Mouse (Mus musculus): Measurements from ENCODE around the gene Olfr126. TPM values are rescaled to one million over a fixed set of nuclear protein-coding genes. Genes with fewer than 3 reads are reported as not detected.

Gene Olfr126
- polyA plus RNA-seq (2014; fragmentation: Illumina TruSeq; extraction: RNeasy Lipid Tissue Mini Kit (QIAGEN cat#74804); ENCODE audit: low read depth, low replicate concordance): not detected

DNA sequence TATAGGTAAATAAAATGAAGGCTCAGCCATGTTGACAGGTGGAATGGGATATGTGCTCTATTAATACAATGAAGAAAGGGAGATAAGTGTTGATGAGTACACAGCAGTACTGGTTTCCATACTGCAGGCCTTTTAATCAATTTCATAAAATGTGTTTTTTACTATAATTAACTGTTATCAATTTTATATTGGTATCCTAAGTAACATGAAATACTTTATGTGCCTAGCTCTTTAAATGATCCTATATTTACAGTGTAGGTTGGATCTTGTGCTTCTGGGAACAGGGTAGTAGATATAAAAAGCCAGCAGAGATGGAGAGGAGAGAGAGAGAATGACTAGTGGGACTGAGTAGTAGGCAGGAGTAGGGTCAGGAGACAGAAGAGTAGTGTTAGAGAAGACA lies at the start of gene Olfr126:
Olfr126 (plus strand) TSS at position 301 of the 400 bp plus-strand sequence.

DNA sequence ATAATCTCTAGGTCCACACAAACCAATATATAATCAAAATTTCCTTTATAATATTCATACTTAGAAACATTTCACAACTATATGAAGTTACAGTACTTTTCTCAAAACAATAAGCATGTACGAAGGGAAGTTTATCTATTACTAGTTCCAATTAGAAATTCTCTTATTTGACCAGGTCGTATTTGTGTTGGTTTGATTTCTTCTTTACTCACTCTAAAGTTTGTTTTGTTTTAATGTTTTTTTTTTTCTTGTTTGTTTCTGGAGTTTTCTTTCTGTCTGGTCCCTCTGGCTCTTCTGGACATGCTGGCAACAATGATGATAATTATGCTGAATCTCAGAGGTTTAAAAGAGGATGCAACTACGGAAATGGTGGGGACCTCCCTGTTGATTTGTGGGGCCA lies 47.7 kb upstream of the Olfr126 start, which contains the start of gene Olfr124:
Olfr124 (plus strand) TSS at position 301 of the 400 bp plus-strand sequence.

DNA sequence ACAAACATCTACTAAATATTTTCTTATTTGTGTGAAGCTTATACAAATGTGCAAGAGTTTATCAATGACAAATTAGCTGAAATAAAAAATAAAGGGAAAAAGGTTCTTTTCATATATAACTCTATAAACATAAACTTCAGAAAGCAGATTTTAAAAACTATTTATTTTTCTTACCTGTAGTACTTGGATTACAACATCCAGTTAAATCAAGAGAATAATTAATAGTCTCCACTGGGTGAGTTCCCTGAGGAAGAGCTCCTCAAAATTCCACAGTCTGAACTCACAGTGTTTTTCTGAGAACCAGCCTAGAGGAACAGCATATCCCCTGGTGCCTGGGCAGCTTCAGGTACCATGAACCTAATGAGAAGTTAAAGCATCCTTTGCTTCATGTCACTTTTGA lies 14.6 kb upstream of the Olfr126 start, which contains the start of gene Olfr125:
Olfr125 (plus strand) TSS at position 301 of the 400 bp plus-strand sequence.

DNA sequence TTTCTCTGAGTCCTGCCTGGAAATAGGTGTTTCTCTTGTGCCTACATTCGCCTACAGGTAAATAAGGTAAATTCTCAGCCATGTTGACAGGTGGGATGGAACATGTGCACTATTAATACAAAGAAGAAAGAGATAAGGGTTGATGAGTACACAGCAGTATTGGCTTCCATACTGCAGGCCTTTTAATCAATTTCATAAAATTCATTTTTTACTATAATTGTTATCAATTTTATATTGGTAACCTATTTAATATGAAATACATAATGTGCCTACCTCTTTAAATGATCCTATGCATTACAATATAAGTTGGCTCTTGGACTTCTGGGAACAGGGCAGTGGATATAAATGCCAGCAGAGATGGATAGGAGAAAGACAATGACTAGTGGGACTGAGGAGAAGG lies 52.9 kb downstream of the Olfr126 start, which contains the start of gene Olfr127:
Olfr127 (plus strand) TSS at position 301 of the 400 bp plus-strand sequence.

Other genes with a start within 250 kb of the Olfr126 start
- not detected for gene Olfr115, start 220.4 kb upstream of the Olfr126 start, polyA plus RNA-seq (2014; fragmentation: Illumina TruSeq; extraction: RNeasy Lipid Tissue Mini Kit (QIAGEN cat#74804); ENCODE audit: low read depth, low replicate concordance)
- not detected for gene Olfr116, start 220.3 kb upstream of the Olfr126 start, polyA plus RNA-seq (2014; fragmentation: Illumina TruSeq; extraction: RNeasy Lipid Tissue Mini Kit (QIAGEN cat#74804); ENCODE audit: low read depth, low replicate concordance)
- gene Olfr117, start 183.7 kb upstream of the Olfr126 start, polyA plus RNA-seq (2014; fragmentation: Illumina TruSeq; extraction: RNeasy Lipid Tissue Mini Kit (QIAGEN cat#74804); ENCODE audit: low read depth, low replicate concordance): not detected
- not detected for gene Olfr118, start 180.5 kb upstream of the Olfr126 start, polyA plus RNA-seq (2014; fragmentation: Illumina TruSeq; extraction: RNeasy Lipid Tissue Mini Kit (QIAGEN cat#74804); ENCODE audit: low read depth, low replicate concordance)
- not detected for gene Olfr119, start 150.9 kb upstream of the Olfr126 start, polyA plus RNA-seq (2014; fragmentation: Illumina TruSeq; extraction: RNeasy Lipid Tissue Mini Kit (QIAGEN cat#74804); ENCODE audit: low read depth, low replicate concordance)
- gene Olfr120, start 125.7 kb upstream of the Olfr126 start, polyA plus RNA-seq (2014; fragmentation: Illumina TruSeq; extraction: RNeasy Lipid Tissue Mini Kit (QIAGEN cat#74804); ENCODE audit: low read depth, low replicate concordance): not detected
- not detected for gene Olfr121, start 98.6 kb upstream of the Olfr126 start, polyA plus RNA-seq (2014; fragmentation: Illumina TruSeq; extraction: RNeasy Lipid Tissue Mini Kit (QIAGEN cat#74804); ENCODE audit: low read depth, low replicate concordance)
- not detected for gene Olfr122, start 78.9 kb upstream of the Olfr126 start, polyA plus RNA-seq (2014; fragmentation: Illumina TruSeq; extraction: RNeasy Lipid Tissue Mini Kit (QIAGEN cat#74804); ENCODE audit: low read depth, low replicate concordance)
- gene Olfr123, start 54.0 kb upstream of the Olfr126 start, polyA plus RNA-seq (2014; fragmentation: Illumina TruSeq; extraction: RNeasy Lipid Tissue Mini Kit (QIAGEN cat#74804); ENCODE audit: low read depth, low replicate concordance): not detected
- gene Olfr124, start 47.6 kb upstream of the Olfr126 start, polyA plus RNA-seq (2014; fragmentation: Illumina TruSeq; extraction: RNeasy Lipid Tissue Mini Kit (QIAGEN cat#74804); ENCODE audit: low read depth, low replicate concordance): not detected
- gene Olfr125, start 14.5 kb upstream of the Olfr126 start, polyA plus RNA-seq (2014; fragmentation: Illumina TruSeq; extraction: RNeasy Lipid Tissue Mini Kit (QIAGEN cat#74804); ENCODE audit: low read depth, low replicate concordance): not detected
- not detected for gene Olfr127, start 53.0 kb downstream of the Olfr126 start, polyA plus RNA-seq (2014; fragmentation: Illumina TruSeq; extraction: RNeasy Lipid Tissue Mini Kit (QIAGEN cat#74804); ENCODE audit: low read depth, low replicate concordance)
- gene Olfr128, start 73.1 kb downstream of the Olfr126 start, polyA plus RNA-seq (2014; fragmentation: Illumina TruSeq; extraction: RNeasy Lipid Tissue Mini Kit (QIAGEN cat#74804); ENCODE audit: low read depth, low replicate concordance): not detected
- gene Olfr761, start 105.6 kb downstream of the Olfr126 start, polyA plus RNA-seq (2014; fragmentation: Illumina TruSeq; extraction: RNeasy Lipid Tissue Mini Kit (QIAGEN cat#74804); ENCODE audit: low read depth, low replicate concordance): not detected
- gene Olfr129, start 212.6 kb downstream of the Olfr126 start, polyA plus RNA-seq (2014; fragmentation: Illumina TruSeq; extraction: RNeasy Lipid Tissue Mini Kit (QIAGEN cat#74804); ENCODE audit: low read depth, low replicate concordance): not detected
- not detected for gene Olfr130, start 216.4 kb downstream of the Olfr126 start, polyA plus RNA-seq (2014; fragmentation: Illumina TruSeq; extraction: RNeasy Lipid Tissue Mini Kit (QIAGEN cat#74804); ENCODE audit: low read depth, low replicate concordance)
- gene Olfr131, start 241.2 kb downstream of the Olfr126 start, polyA plus RNA-seq (2014; fragmentation: Illumina TruSeq; extraction: RNeasy Lipid Tissue Mini Kit (QIAGEN cat#74804); ENCODE audit: low read depth, low replicate concordance): not detected

Data from heart, adult 10 weeks (tissue).